Mouse (Mus musculus) R1 (cell line): Measurements from ENCODE around the gene Lrfn4.

Source experiments
- DNase-seq: peaks from one replicate; pipeline ENCODE4 v3.0.0-alpha.2; 2018; ENCODE audit warnings: low read depth, low spot score

Gene Lrfn4

GRCm38 (mm10) chr19:4569356-4570236 is 45.9 kb downstream of the Lrfn4 start:
- peak; percentile 23 for DNase-seq

GRCm38 (mm10) chr19:4568832-4569231 is 46.6 kb downstream of the Lrfn4 start:
- DNase-seq, result no peak

GRCm38 (mm10) chr19:4567665-4568064 is 47.8 kb downstream of the Lrfn4 start:
- peak; percentile 38 for DNase-seq

DNA sequence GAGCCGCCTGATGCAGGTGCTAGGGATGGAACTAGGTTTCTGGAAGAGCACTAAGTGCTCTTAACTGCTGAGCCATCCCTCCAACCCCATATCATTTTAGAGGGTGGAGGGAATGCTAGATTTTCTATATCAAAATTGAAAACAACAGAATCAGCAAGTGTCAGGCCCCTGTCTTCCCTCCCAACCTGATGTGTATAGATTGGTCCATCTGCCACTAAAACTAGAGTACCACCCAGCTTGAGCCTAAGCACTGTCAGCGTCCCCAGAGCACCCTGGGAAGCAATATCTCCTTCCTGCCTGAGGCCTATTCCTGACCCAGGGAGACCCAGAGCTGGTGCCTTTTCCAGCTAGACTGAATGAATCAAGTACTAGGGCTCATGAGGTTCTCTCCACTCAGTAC is 48.6 kb downstream of the Lrfn4 start:
- no peak for DNase-seq

GRCm38 (mm10) chr19:4565678-4566077 is 49.8 kb downstream of the Lrfn4 start:
- DNase-seq, result no peak
